Mouse (Mus musculus) cortical plate, adult 2 months (tissue): Measurements from ENCODE around the gene Lrrc28. TPM values are rescaled to one million over a fixed set of nuclear protein-coding genes. Genes with fewer than 3 reads are reported as not detected.
A peak's percentile ranks its signal among the peaks of the same experiment; 100 is the strongest.

Source experiments
- H3K27ac ChIP-seq: fragments of 200-500 bp; 2 replicates; pipeline ENCODE4 v1.5.1; 2012; ENCODE audit warnings: low read length, control low read depth, inconsistent platforms; ENCODE audit not compliant: insufficient read depth
- H3K4me1 ChIP-seq: fragments of 200-500 bp; 2 replicates; pipeline ENCODE4 v1.6.1; 2011; ENCODE audit warnings: low read length; ENCODE audit not compliant: control insufficient read depth, insufficient read depth
- H3K4me3 ChIP-seq: fragments of 200-500 bp; 2 replicates; pipeline ENCODE4 v1.5.1; 2011; ENCODE audit warnings: mild to moderate bottlenecking, low read length, control low read depth; ENCODE audit not compliant: insufficient read depth
- CTCF ChIP-seq: fragments of 200-500 bp; IDR thresholded peaks from 2 replicates; pipeline ENCODE4 v1.5.1; 2011; ENCODE audit warnings: mild to moderate bottlenecking, control low read depth, low read length; ENCODE audit not compliant: insufficient read depth; ENCODE audit errors: extremely low read depth
- POLR2A ChIP-seq: fragments of 200-500 bp; IDR thresholded peaks from 2 replicates; pipeline ENCODE4 v1.6.1; 2011; ENCODE audit warnings: mild to moderate bottlenecking, low read length, control low read depth; ENCODE audit not compliant: insufficient read depth; ENCODE audit errors: extremely low read depth
- polyA plus RNA-seq: library from polyadenylated mRNA; depleted of rRNA; stranded (reverse); fragments of >200 nt; gene quantifications from 2 replicates; pipeline ENCODE4 v1.2.3, GENCODE M21; 2012

Gene Lrrc28
- polyA plus RNA-seq, 1 experiment: 43.1 TPM

GRCm38 (mm10) chr7:67648376-67648775 is 3.3 kb upstream of the Lrrc28 start:
- Histone ChIP-seq H3K4me1 (peaks cover 4% of the 10 kb centered on the region), H3K27ac (no peak overlapping the region), H3K4me3 (no peak overlapping the region)
- TF ChIP-seq POLR2A (no peak), CTCF (no peak)

- no peak for TF ChIP-seq POLR2A
- no peak for TF ChIP-seq CTCF
- Histone ChIP-seq H3K27ac (no peak within 1 kb of the TSS), H3K4me3 (peak within 1 kb of the TSS; percentile 43), H3K4me1 (peaks cover 6% of the 10 kb centered on the region)
Measured at GRCm38 (mm10) chr7:67647277-67647676, 2.2 kb upstream of the Lrrc28 start, which contains the start of gene Ttc23. Gene Ttc23, plus strand, starts transcription at chr7:67647410.

GRCm38 (mm10) chr7:67646131-67646530 is 1.1 kb upstream of the Lrrc28 start:
- Histone ChIP-seq H3K4me3 (peak overlapping the region; percentile 78; the same call in 1 of the 2 replicates), H3K27ac (no peak overlapping the region), H3K4me1 (peaks cover 3% of the 10 kb centered on the region; the same call in 1 of the 2 replicates)
- TF ChIP-seq POLR2A (no peak), CTCF (no peak)

- no peak for TF ChIP-seq POLR2A
- TF ChIP-seq CTCF: no peak
- Histone ChIP-seq H3K27ac (peak overlapping the region; percentile 42), H3K4me3 (peak overlapping the region; percentile 78), H3K4me1 (peaks cover 3% of the 10 kb centered on the region; the same call in 1 of the 2 replicates)
Measured at GRCm38 (mm10) chr7:67645681-67646014, 580 bp upstream of the Lrrc28 start.

- Histone ChIP-seq H3K27ac (no peak overlapping the region), H3K4me1 (peaks cover 3% of the 10 kb centered on the region; the same call in 1 of the 2 replicates), H3K4me3 (peak overlapping the region; percentile 78)
- no peak for TF ChIP-seq POLR2A
- no peak for TF ChIP-seq CTCF
Measured at GRCm38 (mm10) chr7:67644291-67644690, 777 bp downstream of the Lrrc28 start.

- Histone ChIP-seq H3K4me1 (peaks cover 3% of the 10 kb centered on the region; the same call in 1 of the 2 replicates), H3K4me3 (no peak overlapping the region), H3K27ac (no peak overlapping the region)
- TF ChIP-seq CTCF (no peak), POLR2A (no peak)
Measured at GRCm38 (mm10) chr7:67642955-67643354, 2.1 kb downstream of the Lrrc28 start.

GRCm38 (mm10) chr7:67639006-67639405 is 6.1 kb downstream of the Lrrc28 start:
- H3K27ac ChIP-seq: no peak overlapping the region
- peaks cover 2% of the 10 kb centered on the region; the same call in 1 of the 2 replicates for H3K4me1 ChIP-seq
- H3K4me3 ChIP-seq: no peak overlapping the region
- no peak for TF ChIP-seq CTCF
- TF ChIP-seq POLR2A: no peak

- Histone ChIP-seq H3K4me3 (no peak overlapping the region), H3K27ac (no peak overlapping the region), H3K4me1 (no peaks in the 10 kb centered on the region)
- no peak for TF ChIP-seq POLR2A
- TF ChIP-seq CTCF: no peak
Measured at GRCm38 (mm10) chr7:67636161-67636560, 8.9 kb downstream of the Lrrc28 start.

GRCm38 (mm10) chr7:67634210-67634609 is 10.9 kb downstream of the Lrrc28 start:
- no peaks in the 10 kb centered on the region for H3K4me1 ChIP-seq
- H3K4me3 ChIP-seq: no peak overlapping the region
- no peak overlapping the region for H3K27ac ChIP-seq
- TF ChIP-seq POLR2A (no peak), CTCF (no peak)

- no peak overlapping the region for H3K27ac ChIP-seq
- H3K4me3 ChIP-seq: no peak overlapping the region
- TF ChIP-seq CTCF (peak; percentile 17; the same call in 1 of the 2 replicates), POLR2A (no peak)
- no peaks in the 10 kb centered on the region for H3K4me1 ChIP-seq
Measured at GRCm38 (mm10) chr7:67632380-67632779, 12.7 kb downstream of the Lrrc28 start.

GRCm38 (mm10) chr7:67630817-67631216 is 14.3 kb downstream of the Lrrc28 start:
- Histone ChIP-seq H3K4me1 (no peaks in the 10 kb centered on the region), H3K27ac (no peak overlapping the region), H3K4me3 (no peak overlapping the region)
- TF ChIP-seq CTCF (peak; percentile 100), POLR2A (no peak)
